Mouse (Mus musculus): ENCODE results near the gene Ugt1a9.
"Not testable (repeated sequence)": the region's sequence is repeated elsewhere in the genome, so short reads cannot be mapped to it uniquely, and the experiment has no call there.

DNA sequence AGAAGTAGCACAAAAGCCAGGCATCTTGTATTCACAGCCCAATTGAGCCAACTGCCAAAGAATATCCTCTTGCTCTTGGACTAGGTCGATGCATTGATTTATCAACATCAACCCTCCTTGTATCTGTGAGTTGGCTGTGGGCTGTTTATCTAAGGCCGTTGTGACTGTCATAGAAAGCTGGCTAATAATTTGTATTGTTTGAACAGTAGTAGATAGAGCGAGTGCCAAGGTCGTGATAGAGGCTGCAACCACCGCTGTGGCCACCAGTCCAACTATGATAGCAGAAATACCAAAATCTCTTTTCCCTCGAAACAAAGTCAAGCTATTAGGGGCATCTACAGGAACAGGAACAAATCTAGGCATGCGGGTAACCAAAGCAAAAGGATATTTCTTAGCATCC, 101.6 kb downstream of the Ugt1a9 start:
- not testable (repeated sequence) for TF ChIP-seq POLR2A, CTCF (IDR thresholded peaks at IDR 0.05; ENCODE audit: extremely low read depth, insufficient read depth, low read length)

All from cortical plate, adult 2 months (tissue).